Mouse (Mus musculus) forebrain, postnatal 0 days (tissue): ENCODE results near the gene Mipol1. TPM values are rescaled to one million over a fixed set of nuclear protein-coding genes. Genes with fewer than 3 reads are reported as not detected.

Experiments used
- ATAC-seq: fragments of 200-750 bp; cut with Nextera tagmentation; 2 replicates; pipeline ENCODE4 v1.8.0; 2017; ENCODE audit warnings: mild to moderate bottlenecking, moderate library complexity
- DNase-seq: peaks from one replicate; pipeline ENCODE4 v3.0.0-alpha.2; 2015
- H3K27ac ChIP-seq: fragments of 300-500 bp; sonication (generic); 2 replicates; pipeline ENCODE4 v1.5.1; 2014; ENCODE audit warnings: low read depth, mild to moderate bottlenecking, antibody characterized with exemption, low read length, moderate library complexity, mixed read lengths
- H3K27me3 ChIP-seq: fragments of 300-500 bp; sonication (generic); 2 replicates; pipeline ENCODE4 v1.6.1; 2014; ENCODE audit warnings: mild to moderate bottlenecking, low read length, mixed read lengths; ENCODE audit not compliant: insufficient read depth
- H3K36me3 ChIP-seq: fragments of 300-500 bp; sonication (generic); 2 replicates; pipeline ENCODE4 v1.6.1; 2014; ENCODE audit warnings: mild to moderate bottlenecking, moderate library complexity; ENCODE audit not compliant: insufficient read depth
- H3K4me1 ChIP-seq: fragments of 300-500 bp; sonication (generic); 2 replicates; pipeline ENCODE4 v1.6.1; 2014; ENCODE audit warnings: antibody characterized with exemption; ENCODE audit not compliant: insufficient read depth
- H3K4me2 ChIP-seq: fragments of 300-500 bp; sonication (generic); 2 replicates; pipeline ENCODE4 v1.6.1; 2014; ENCODE audit warnings: low read depth, mild to moderate bottlenecking, moderate library complexity
- H3K4me3 ChIP-seq: fragments of 300-500 bp; sonication (generic); 2 replicates; pipeline ENCODE4 v1.5.1; 2014; ENCODE audit warnings: low read depth, low read length, mixed read lengths
- H3K9ac ChIP-seq: fragments of 300-500 bp; sonication (generic); 2 replicates; pipeline ENCODE4 v1.6.1; 2014; ENCODE audit warnings: mild to moderate bottlenecking
- H3K9me3 ChIP-seq: fragments of 300-500 bp; sonication (generic); 2 replicates; pipeline ENCODE4 v1.6.1; 2016; ENCODE audit warnings: low read length
- CTCF ChIP-seq: sonication (generic); IDR thresholded peaks from 2 replicates; pipeline ENCODE4 v1.5.1; 2016; ENCODE audit warnings: antibody characterized with exemption, control low read depth, low read depth
- WGBS: fragments of 180-500 bp; shearing (Covaris S2); extraction: QIAGEN DNeasy Blood & Tissue Kit; methylation state at CpG from one replicate; pipeline ENCODE4 v1.1.7; 2014; 5-methylcytosine and 5-hydroxymethylcytosine counted together
- polyA plus RNA-seq: library from polyadenylated mRNA; unstranded; fragments of >200 nt; fragmentation: Nextera tagmentation; extraction: Ambion mirVana; gene quantifications from 2 replicates; pipeline ENCODE4 v1.2.1, GENCODE M21; 2015
- total RNA-seq: library from RNA; depleted of rRNA; stranded (reverse); fragments of >200 nt; gene quantifications from 2 replicates; pipeline ENCODE4 v1.2.3, GENCODE M21; 2014; rRNA removed

Gene Mipol1
- total RNA-seq (6.2 and 7.1 TPM in 2 replicates), polyA plus RNA-seq (3.4 and 4.5 TPM in 2 replicates)

- Histone ChIP-seq H3K27ac (peak within 1 kb of the TSS; percentile 78), H3K4me1 (0 out of 2 replicates have a peak, but pooled peaks cover 3% of the 10 kb centered on the region), H3K4me3 (peak within 1 kb of the TSS; percentile 67), H3K4me2 (peak within 1 kb of the TSS; percentile 71), H3K9ac (peak within 1 kb of the TSS; percentile 71), H3K36me3 (no peaks in the 10 kb centered on the region), H3K27me3 (no peaks in the 10 kb centered on the region), H3K9me3 (no peaks in the 10 kb centered on the region)
- peak; percentile 96 for DNase-seq
- TF ChIP-seq CTCF, result 0 out of 2 replicates have a peak, but pooled peaks have one; percentile 5
- ATAC-seq, result peak; percentile 99
- WGBS, result under 1% methylated on average over 54 of the region's 58 CpGs
Observed at GRCm38 (mm10) chr12:57230192-57230706, at the start of gene Mipol1, which contains the start of gene Prps1l3. Mipol1 (plus strand) TSS chr12:57230427. Prps1l3 (plus strand) TSS chr12:57230412.

- peak; percentile 14 for DNase-seq
- Histone ChIP-seq H3K36me3 (no peaks in the 10 kb centered on the region), H3K4me2 (no peak overlapping the region), H3K9me3 (no peaks in the 10 kb centered on the region), H3K4me1 (no peaks in the 10 kb centered on the region), H3K9ac (no peak overlapping the region), H3K27ac (no peak overlapping the region), H3K4me3 (no peak overlapping the region), H3K27me3 (no peaks in the 10 kb centered on the region)
- 61% methylated on average over 2 of the region's 2 CpGs for WGBS
- peak; percentile 48; the same call in 1 of the 2 replicates for TF ChIP-seq CTCF
- ATAC-seq, result no peak; the same call in 1 of the 2 replicates
Observed at GRCm38 (mm10) chr12:57184401-57185147, 45.7 kb upstream of the Mipol1 start.

GRCm38 (mm10) chr12:57185475-57185874, 44.8 kb upstream of the Mipol1 start:
- no peaks in the 10 kb centered on the region for H3K9me3 ChIP-seq
- no peak for ATAC-seq
- 0% methylated on average over 1 of the region's 1 CpGs for WGBS
- no peak overlapping the region for H3K4me2 ChIP-seq
- no peak overlapping the region for H3K27ac ChIP-seq
- peak; percentile 17 for DNase-seq
- no peaks in the 10 kb centered on the region for H3K4me1 ChIP-seq
- H3K27me3 ChIP-seq, result no peaks in the 10 kb centered on the region
- no peak overlapping the region for H3K4me3 ChIP-seq
- H3K36me3 ChIP-seq, result no peaks in the 10 kb centered on the region
- peak; percentile 62 for TF ChIP-seq CTCF
- H3K9ac ChIP-seq, result no peak overlapping the region

GRCm38 (mm10) chr12:57186126-57186525, 44.1 kb upstream of the Mipol1 start:
- H3K4me2 ChIP-seq, result no peak overlapping the region
- H3K36me3 ChIP-seq, result no peaks in the 10 kb centered on the region
- ATAC-seq (no peak), DNase-seq (no peak)
- no peak for TF ChIP-seq CTCF
- 76% methylated on average over 2 of the region's 2 CpGs for WGBS
- H3K9me3 ChIP-seq, result no peaks in the 10 kb centered on the region
- H3K27ac ChIP-seq, result no peak overlapping the region
- H3K4me3 ChIP-seq, result no peak overlapping the region
- H3K4me1 ChIP-seq, result no peaks in the 10 kb centered on the region
- H3K27me3 ChIP-seq, result no peaks in the 10 kb centered on the region
- H3K9ac ChIP-seq, result no peak overlapping the region

- ATAC-seq (no peak), DNase-seq (no peak)
- Histone ChIP-seq H3K36me3 (no peaks in the 10 kb centered on the region), H3K4me3 (no peak overlapping the region), H3K27ac (no peak overlapping the region), H3K4me2 (no peak overlapping the region), H3K9ac (no peak overlapping the region), H3K27me3 (no peaks in the 10 kb centered on the region), H3K9me3 (no peaks in the 10 kb centered on the region), H3K4me1 (no peaks in the 10 kb centered on the region)
- no peak for TF ChIP-seq CTCF
- WGBS, result 90% methylated on average over 4 of the region's 4 CpGs
Observed at GRCm38 (mm10) chr12:57187032-57187431, 43.2 kb upstream of the Mipol1 start.

- Histone ChIP-seq H3K4me3 (no peak overlapping the region), H3K4me2 (no peak overlapping the region), H3K27ac (no peak overlapping the region), H3K27me3 (peaks cover 14% of the 10 kb centered on the region), H3K9me3 (no peaks in the 10 kb centered on the region), H3K36me3 (no peaks in the 10 kb centered on the region), H3K4me1 (no peaks in the 10 kb centered on the region; the same call in 1 of the 2 replicates), H3K9ac (no peak overlapping the region)
- ATAC-seq (peak; percentile 27; the same call in 1 of the 2 replicates), DNase-seq (peak; percentile 37)
- peak; percentile 27; the same call in 1 of the 2 replicates for TF ChIP-seq CTCF
- 26% methylated on average over 3 of the region's 3 CpGs for WGBS
Observed at GRCm38 (mm10) chr12:57194609-57195008, 35.6 kb upstream of the Mipol1 start.

- H3K4me2 ChIP-seq, result peak overlapping the region; percentile 92
- 15% methylated on average over 8 of the region's 8 CpGs for WGBS
- no peaks in the 10 kb centered on the region for H3K9me3 ChIP-seq
Observed at GRCm38 (mm10) chr12:57196286-57196607, 34.0 kb upstream of the Mipol1 start.

More at GRCm38 (mm10) chr12:57196286-57196607, 34.0 kb upstream of the Mipol1 start:
- H3K4me3 ChIP-seq, result peak overlapping the region; percentile 46
- H3K4me1 ChIP-seq, result no peaks in the 10 kb centered on the region; the same call in 1 of the 2 replicates
- no peak overlapping the region for H3K27ac ChIP-seq
- peaks cover 14% of the 10 kb centered on the region for H3K27me3 ChIP-seq
- no peak for DNase-seq
- peak overlapping the region; percentile 37; the same call in 1 of the 2 replicates for H3K9ac ChIP-seq
- TF ChIP-seq CTCF, result no peak
- H3K36me3 ChIP-seq, result no peaks in the 10 kb centered on the region
- no peak for ATAC-seq
